Mouse (Mus musculus): ENCODE measurements around the gene Gm2a. TPM values are rescaled to one million over a fixed set of nuclear protein-coding genes. Genes with fewer than 3 reads are reported as not detected.

Gene Gm2a
- 31.7 TPM for polyA plus RNA-seq (2017; shearing (Covaris generic))

GRCm38 (mm10) chr11:55097463-55098188 is at the start of gene Gm2a:
Gm2a (plus strand) TSS chr11:55098115.

GRCm38 (mm10) chr11:55077331-55078231 is 20.3 kb upstream of the Gm2a start, which contains the start of gene Ccdc69:
Ccdc69 (minus strand) TSS chr11:55078131.

GRCm38 (mm10) chr11:55151608-55152007 is 53.7 kb downstream of the Gm2a start, which contains the start of gene Slc36a3:
Slc36a3 (minus strand) TSS chr11:55151708.

Other genes starting within 250 kb of the Gm2a start
- gene Lyrm7, start 237.2 kb upstream of the Gm2a start, polyA plus RNA-seq (2017; shearing (Covaris generic)), result 1.8 TPM
- gene Hint1, start 231.7 kb upstream of the Gm2a start, polyA plus RNA-seq (2017; shearing (Covaris generic)), result 208 TPM
- 1.1 TPM for gene Gpx3, start 195.7 kb upstream of the Gm2a start, polyA plus RNA-seq (2017; shearing (Covaris generic))
- gene Tnip1, start 135.2 kb upstream of the Gm2a start, polyA plus RNA-seq (2017; shearing (Covaris generic)), result 258 TPM
- gene Anxa6, start 64.7 kb upstream of the Gm2a start, polyA plus RNA-seq (2017; shearing (Covaris generic)), result 622 TPM
- 16.1 TPM for gene Ccdc69, start 20.0 kb upstream of the Gm2a start, polyA plus RNA-seq (2017; shearing (Covaris generic))
- 0.78 TPM for gene Slc36a3, start 53.6 kb downstream of the Gm2a start, polyA plus RNA-seq (2017; shearing (Covaris generic))
- gene Slc36a2, start 87.0 kb downstream of the Gm2a start, polyA plus RNA-seq (2017; shearing (Covaris generic)), result 0.77 TPM
- 2.0 TPM for gene Slc36a1, start 106.2 kb downstream of the Gm2a start, polyA plus RNA-seq (2017; shearing (Covaris generic))
- 0.07 TPM for gene Fat2, start 238.4 kb downstream of the Gm2a start, polyA plus RNA-seq (2017; shearing (Covaris generic))

All from effector memory CD4-positive, alpha-beta T cell, adult 7 months (primary cell).